Mouse (Mus musculus): Measurements from ENCODE around the gene Miox. TPM values are rescaled to one million over a fixed set of nuclear protein-coding genes. Genes with fewer than 3 reads are reported as not detected.

Miox gene
- polyA plus RNA-seq, 1 experiment from 2014 or later, result 0.76 TPM

- Histone ChIP-seq H3K4me3 (ENCODE audit: low read length) (no peak overlapping the region), H3K36me3 (ENCODE audit: control insufficient read depth, insufficient read depth, low read length) (peaks cover 76% of the 10 kb centered on the region), H3K4me1 (ENCODE audit: control insufficient read depth, insufficient read depth, low read length) (no peaks in the 10 kb centered on the region), H3K27ac (ENCODE audit: low read depth, low read length) (no peak overlapping the region), H3K4me2 (replicated peaks; ENCODE audit: low read depth, low read length) (no peak overlapping the region), H3K9me3 (ENCODE audit: control insufficient read depth, low read length) (no peaks in the 10 kb centered on the region), H3K27me3 (ENCODE audit: control insufficient read depth, insufficient read depth, low read length) (no peaks in the 10 kb centered on the region), H3K9ac (ENCODE audit: low read depth, low read length) (no peak overlapping the region)
- ATAC-seq (ENCODE audit: low FRiP score, low TSS enrichment), result no peak
- WGBS, result 93% methylated on average over 10 of the region's 10 CpGs
Measured at GRCm38 (mm10) chr15:89293778-89294177, 40.4 kb upstream of the Miox start.

- H3K4me1 ChIP-seq (ENCODE audit: control insufficient read depth, insufficient read depth, low read length), result no peaks in the 10 kb centered on the region
- no peak for ATAC-seq (ENCODE audit: low FRiP score, low TSS enrichment)
- WGBS, result 82% methylated on average over 8 of the region's 8 CpGs
Measured at GRCm38 (mm10) chr15:89295580-89296165, 38.5 kb upstream of the Miox start.

GRCm38 (mm10) chr15:89296465-89296864 is 37.7 kb upstream of the Miox start:
- no peaks in the 10 kb centered on the region for H3K4me1 ChIP-seq (ENCODE audit: control insufficient read depth, insufficient read depth, low read length)
- no peak for ATAC-seq (ENCODE audit: low FRiP score, low TSS enrichment)
- WGBS, result 70% methylated on average over 1 of the region's 1 CpGs
- H3K4me3 ChIP-seq (ENCODE audit: low read length), result no peak overlapping the region
- H3K9ac ChIP-seq (ENCODE audit: low read depth, low read length), result no peak overlapping the region
- no peaks in the 10 kb centered on the region for H3K9me3 ChIP-seq (ENCODE audit: control insufficient read depth, low read length)
- H3K36me3 ChIP-seq (ENCODE audit: control insufficient read depth, insufficient read depth, low read length), result peaks cover 78% of the 10 kb centered on the region
- H3K27me3 ChIP-seq (ENCODE audit: control insufficient read depth, insufficient read depth, low read length), result no peaks in the 10 kb centered on the region
- no peak overlapping the region for H3K4me2 ChIP-seq (replicated peaks; ENCODE audit: low read depth, low read length)
- H3K27ac ChIP-seq (ENCODE audit: low read depth, low read length), result no peak overlapping the region

More at GRCm38 (mm10) chr15:89295580-89296165, 38.5 kb upstream of the Miox start:
- no peaks in the 10 kb centered on the region for H3K9me3 ChIP-seq (ENCODE audit: control insufficient read depth, low read length)
- no peak overlapping the region for H3K4me3 ChIP-seq (ENCODE audit: low read length)
- no peaks in the 10 kb centered on the region for H3K27me3 ChIP-seq (ENCODE audit: control insufficient read depth, insufficient read depth, low read length)
- peaks cover 75% of the 10 kb centered on the region for H3K36me3 ChIP-seq (ENCODE audit: control insufficient read depth, insufficient read depth, low read length)
- H3K4me2 ChIP-seq (replicated peaks; ENCODE audit: low read depth, low read length), result no peak overlapping the region
- H3K27ac ChIP-seq (ENCODE audit: low read depth, low read length), result no peak overlapping the region
- no peak overlapping the region for H3K9ac ChIP-seq (ENCODE audit: low read depth, low read length)

- Histone ChIP-seq H3K36me3 (ENCODE audit: control insufficient read depth, insufficient read depth, low read length) (peaks cover 79% of the 10 kb centered on the region), H3K4me2 (replicated peaks; ENCODE audit: low read depth, low read length) (no peak overlapping the region), H3K4me1 (ENCODE audit: control insufficient read depth, insufficient read depth, low read length) (no peaks in the 10 kb centered on the region), H3K4me3 (ENCODE audit: low read length) (no peak overlapping the region), H3K27me3 (ENCODE audit: control insufficient read depth, insufficient read depth, low read length) (no peaks in the 10 kb centered on the region), H3K9ac (ENCODE audit: low read depth, low read length) (no peak overlapping the region), H3K9me3 (ENCODE audit: control insufficient read depth, low read length) (no peaks in the 10 kb centered on the region), H3K27ac (ENCODE audit: low read depth, low read length) (no peak overlapping the region)
- no peak for ATAC-seq (ENCODE audit: low FRiP score, low TSS enrichment)
- 94% methylated on average over 2 of the region's 2 CpGs for WGBS
Measured at GRCm38 (mm10) chr15:89297695-89298094, 36.5 kb upstream of the Miox start.

GRCm38 (mm10) chr15:89300180-89300579 is 34.0 kb upstream of the Miox start:
- peaks cover 79% of the 10 kb centered on the region for H3K36me3 ChIP-seq (ENCODE audit: control insufficient read depth, insufficient read depth, low read length)
- ATAC-seq (ENCODE audit: low FRiP score, low TSS enrichment), result no peak
- no peaks in the 10 kb centered on the region for H3K9me3 ChIP-seq (ENCODE audit: control insufficient read depth, low read length)
- H3K27ac ChIP-seq (ENCODE audit: low read depth, low read length), result no peak overlapping the region
- no peaks in the 10 kb centered on the region for H3K27me3 ChIP-seq (ENCODE audit: control insufficient read depth, insufficient read depth, low read length)
- H3K4me3 ChIP-seq (ENCODE audit: low read length), result no peak overlapping the region
- no peak overlapping the region for H3K9ac ChIP-seq (ENCODE audit: low read depth, low read length)
- no peaks in the 10 kb centered on the region for H3K4me1 ChIP-seq (ENCODE audit: control insufficient read depth, insufficient read depth, low read length)
- WGBS, result 85% methylated on average over 13 of the region's 13 CpGs
- H3K4me2 ChIP-seq (replicated peaks; ENCODE audit: low read depth, low read length), result no peak overlapping the region

- WGBS, result 94% methylated on average over 8 of the region's 8 CpGs
- Histone ChIP-seq H3K9ac (ENCODE audit: low read depth, low read length) (no peak overlapping the region), H3K9me3 (ENCODE audit: control insufficient read depth, low read length) (no peaks in the 10 kb centered on the region), H3K36me3 (ENCODE audit: control insufficient read depth, insufficient read depth, low read length) (peaks cover 79% of the 10 kb centered on the region), H3K4me3 (ENCODE audit: low read length) (no peak overlapping the region), H3K27ac (ENCODE audit: low read depth, low read length) (no peak overlapping the region), H3K4me1 (ENCODE audit: control insufficient read depth, insufficient read depth, low read length) (no peaks in the 10 kb centered on the region), H3K27me3 (ENCODE audit: control insufficient read depth, insufficient read depth, low read length) (no peaks in the 10 kb centered on the region), H3K4me2 (replicated peaks; ENCODE audit: low read depth, low read length) (no peak overlapping the region)
- no peak for ATAC-seq (ENCODE audit: low FRiP score, low TSS enrichment)
Measured at GRCm38 (mm10) chr15:89300600-89300999, 33.6 kb upstream of the Miox start.

- H3K9me3 ChIP-seq (ENCODE audit: control insufficient read depth, low read length), result no peaks in the 10 kb centered on the region
- H3K27me3 ChIP-seq (ENCODE audit: control insufficient read depth, insufficient read depth, low read length), result no peaks in the 10 kb centered on the region
- WGBS, result 71% methylated on average over 1 of the region's 1 CpGs
- no peak overlapping the region for H3K9ac ChIP-seq (ENCODE audit: low read depth, low read length)
- peaks cover 63% of the 10 kb centered on the region for H3K36me3 ChIP-seq (ENCODE audit: control insufficient read depth, insufficient read depth, low read length)
- H3K4me3 ChIP-seq (ENCODE audit: low read length), result no peak overlapping the region
- H3K4me2 ChIP-seq (replicated peaks; ENCODE audit: low read depth, low read length), result no peak overlapping the region
- no peak for ATAC-seq (ENCODE audit: low FRiP score, low TSS enrichment)
- no peak overlapping the region for H3K27ac ChIP-seq (ENCODE audit: low read depth, low read length)
- H3K4me1 ChIP-seq (ENCODE audit: control insufficient read depth, insufficient read depth, low read length), result 0 out of 2 replicates have a peak, but pooled peaks cover 3% of the 10 kb centered on the region
Measured at GRCm38 (mm10) chr15:89305966-89306365, 28.2 kb upstream of the Miox start.

GRCm38 (mm10) chr15:89307461-89307860 is 26.7 kb upstream of the Miox start:
- no peak overlapping the region for H3K4me2 ChIP-seq (replicated peaks; ENCODE audit: low read depth, low read length)
- ATAC-seq (ENCODE audit: low FRiP score, low TSS enrichment), result no peak
- no peak overlapping the region for H3K27ac ChIP-seq (ENCODE audit: low read depth, low read length)
- no peak overlapping the region for H3K9ac ChIP-seq (ENCODE audit: low read depth, low read length)
- no peak overlapping the region for H3K4me3 ChIP-seq (ENCODE audit: low read length)
- 89% methylated on average over 13 of the region's 13 CpGs for WGBS
- peaks cover 49% of the 10 kb centered on the region for H3K36me3 ChIP-seq (ENCODE audit: control insufficient read depth, insufficient read depth, low read length)
- H3K4me1 ChIP-seq (ENCODE audit: control insufficient read depth, insufficient read depth, low read length), result 0 out of 2 replicates have a peak, but pooled peaks cover 4% of the 10 kb centered on the region
- H3K27me3 ChIP-seq (ENCODE audit: control insufficient read depth, insufficient read depth, low read length), result no peaks in the 10 kb centered on the region
- no peaks in the 10 kb centered on the region for H3K9me3 ChIP-seq (ENCODE audit: control insufficient read depth, low read length)

GRCm38 (mm10) chr15:89308406-89309139 is 25.6 kb upstream of the Miox start:
- Histone ChIP-seq H3K4me1 (ENCODE audit: control insufficient read depth, insufficient read depth, low read length) (peaks cover 13% of the 10 kb centered on the region), H3K9ac (ENCODE audit: low read depth, low read length) (no peak overlapping the region), H3K9me3 (ENCODE audit: control insufficient read depth, low read length) (no peaks in the 10 kb centered on the region), H3K4me3 (ENCODE audit: low read length) (no peak overlapping the region), H3K27ac (ENCODE audit: low read depth, low read length) (no peak overlapping the region), H3K36me3 (ENCODE audit: control insufficient read depth, insufficient read depth, low read length) (peaks cover 38% of the 10 kb centered on the region), H3K4me2 (replicated peaks; ENCODE audit: low read depth, low read length) (no peak overlapping the region), H3K27me3 (ENCODE audit: control insufficient read depth, insufficient read depth, low read length) (no peaks in the 10 kb centered on the region)
- WGBS, result 81% methylated on average over 7 of the region's 7 CpGs
- no peak for ATAC-seq (ENCODE audit: low FRiP score, low TSS enrichment)
